Mouse (Mus musculus) lung, postnatal 14 days (tissue): ENCODE data around the gene Sdcbp2.

ENCODE experiments used
- DNase-seq: peaks from one replicate; pipeline ENCODE4 v3.0.0; 2021

Sdcbp2 gene

GRCm38 (mm10) chr2:151571873-151572700 lies at the start of gene Sdcbp2:
Gene Sdcbp2 (plus strand): TSS chr2:151572622.
- peak; percentile 18 for DNase-seq

GRCm38 (mm10) chr2:151524324-151525041 lies 47.9 kb upstream of the Sdcbp2 start:
- no peak for DNase-seq

- DNase-seq, result no peak
Observed at GRCm38 (mm10) chr2:151525520-151525919, 46.9 kb upstream of the Sdcbp2 start.

GRCm38 (mm10) chr2:151528066-151528465 lies 44.4 kb upstream of the Sdcbp2 start:
- no peak for DNase-seq

GRCm38 (mm10) chr2:151529169-151529568 lies 43.3 kb upstream of the Sdcbp2 start:
- no peak for DNase-seq

- DNase-seq, result peak; percentile 20
Observed at GRCm38 (mm10) chr2:151530378-151531230, 41.8 kb upstream of the Sdcbp2 start.

GRCm38 (mm10) chr2:151533632-151534031 lies 38.8 kb upstream of the Sdcbp2 start:
- DNase-seq, result no peak

GRCm38 (mm10) chr2:151535961-151536617 lies 36.3 kb upstream of the Sdcbp2 start:
- no peak for DNase-seq

GRCm38 (mm10) chr2:151536618-151536974 lies 35.8 kb upstream of the Sdcbp2 start:
- DNase-seq, result peak; percentile 81

- DNase-seq, result no peak
Observed at GRCm38 (mm10) chr2:151538646-151539045, 33.8 kb upstream of the Sdcbp2 start.

- peak; percentile 98 for DNase-seq
Observed at GRCm38 (mm10) chr2:151542323-151543062, 29.9 kb upstream of the Sdcbp2 start, which contains the start of gene Fkbp1a. Gene Fkbp1a (plus strand): TSS chr2:151542483.

- DNase-seq, result peak; percentile 74
Observed at GRCm38 (mm10) chr2:151543063-151543895, 29.1 kb upstream of the Sdcbp2 start.

GRCm38 (mm10) chr2:151544673-151545072 lies 27.7 kb upstream of the Sdcbp2 start:
- no peak for DNase-seq

GRCm38 (mm10) chr2:151546571-151546970 lies 25.9 kb upstream of the Sdcbp2 start:
- DNase-seq, result no peak

- DNase-seq, result no peak
Observed at GRCm38 (mm10) chr2:151549615-151550121, 22.8 kb upstream of the Sdcbp2 start.

- no peak for DNase-seq
Observed at GRCm38 (mm10) chr2:151562930-151563921, 9.2 kb upstream of the Sdcbp2 start.

GRCm38 (mm10) chr2:151564006-151564405 lies 8.4 kb upstream of the Sdcbp2 start:
- no peak for DNase-seq

- no peak for DNase-seq
Observed at GRCm38 (mm10) chr2:151564986-151565385, 7.4 kb upstream of the Sdcbp2 start.

GRCm38 (mm10) chr2:151566856-151567255 lies 5.6 kb upstream of the Sdcbp2 start:
- no peak for DNase-seq
